Mouse (Mus musculus) liver, postnatal 0 days (tissue): ENCODE results near the gene Trim75. TPM values are rescaled to one million over a fixed set of nuclear protein-coding genes. Genes with fewer than 3 reads are reported as not detected.

Experiments used
- ATAC-seq: fragments of 200-750 bp; cut with Nextera tagmentation; 2 replicates; pipeline ENCODE4 v1.8.0; 2017; ENCODE audit warnings: mild to moderate bottlenecking, moderate library complexity
- DNase-seq: peaks from one replicate; pipeline ENCODE4 v3.0.0-alpha.2; 2016
- H3K27ac ChIP-seq: fragments of 300-500 bp; sonication (generic); 2 replicates; pipeline ENCODE4 v1.5.1; 2014; ENCODE audit warnings: antibody characterized with exemption, moderate library complexity, mild to moderate bottlenecking, low read depth
- H3K27me3 ChIP-seq: fragments of 300-500 bp; sonication (generic); 2 replicates; pipeline ENCODE4 v1.6.1; 2014; ENCODE audit warnings: low read length, control low read depth, mixed read lengths; ENCODE audit not compliant: insufficient read depth
- H3K36me3 ChIP-seq: fragments of 300-500 bp; sonication (generic); replicated peaks from 2 replicates; pipeline ENCODE4 v1.6.1; 2014; ENCODE audit warnings: mild to moderate bottlenecking, control low read depth, low read length, moderate library complexity, mixed read lengths; ENCODE audit not compliant: insufficient read depth
- H3K4me1 ChIP-seq: fragments of 300-500 bp; sonication (generic); 2 replicates; pipeline ENCODE4 v1.6.1; 2014; ENCODE audit warnings: antibody characterized with exemption, mild to moderate bottlenecking, control low read depth; ENCODE audit not compliant: insufficient read depth
- H3K4me2 ChIP-seq: fragments of 300-500 bp; sonication (generic); 2 replicates; pipeline ENCODE4 v1.6.1; 2014; ENCODE audit warnings: low read depth, mild to moderate bottlenecking, low read length, moderate library complexity, mixed read lengths
- H3K4me3 ChIP-seq: fragments of 300-500 bp; sonication (generic); 2 replicates; pipeline ENCODE4 v1.5.1; 2014; ENCODE audit warnings: low read depth, low read length
- H3K9ac ChIP-seq: fragments of 300-500 bp; sonication (generic); replicated peaks from 2 replicates; pipeline ENCODE4 v1.6.1; 2014; ENCODE audit warnings: mild to moderate bottlenecking, moderate library complexity
- H3K9me3 ChIP-seq: fragments of 300-500 bp; sonication (generic); 2 replicates; pipeline ENCODE4 v1.6.1; 2016; ENCODE audit warnings: mild to moderate bottlenecking, control low read depth, low read length, mixed read lengths
- CTCF ChIP-seq: sonication (generic); IDR thresholded peaks from 2 replicates; pipeline ENCODE4 v1.5.1; 2016; ENCODE audit warnings: antibody characterized with exemption, low read depth
- EP300 ChIP-seq: IDR thresholded peaks from 2 replicates; pipeline ENCODE4 v1.6.1; 2016; ENCODE audit warnings: antibody characterized with exemption, low read depth, mild to moderate bottlenecking
- whole genome bisulfite sequencing: fragments of 180-500 bp; shearing (Covaris S2); extraction: QIAGEN DNeasy Blood & Tissue Kit; methylation state at CpG from one replicate; pipeline ENCODE4 v1.1.7; 2014; ENCODE audit not compliant: insufficient replicate concordance; 5-methylcytosine and 5-hydroxymethylcytosine counted together
- polyA plus RNA-seq: library from polyadenylated mRNA; unstranded; fragments of >200 nt; fragmentation: Nextera tagmentation; extraction: Ambion mirVana; gene quantifications from 2 replicates; pipeline ENCODE4 v1.2.1, GENCODE M21; 2015

Gene Trim75
- polyA plus RNA-seq, 1 experiment from 2014 or later: not detected

DNA sequence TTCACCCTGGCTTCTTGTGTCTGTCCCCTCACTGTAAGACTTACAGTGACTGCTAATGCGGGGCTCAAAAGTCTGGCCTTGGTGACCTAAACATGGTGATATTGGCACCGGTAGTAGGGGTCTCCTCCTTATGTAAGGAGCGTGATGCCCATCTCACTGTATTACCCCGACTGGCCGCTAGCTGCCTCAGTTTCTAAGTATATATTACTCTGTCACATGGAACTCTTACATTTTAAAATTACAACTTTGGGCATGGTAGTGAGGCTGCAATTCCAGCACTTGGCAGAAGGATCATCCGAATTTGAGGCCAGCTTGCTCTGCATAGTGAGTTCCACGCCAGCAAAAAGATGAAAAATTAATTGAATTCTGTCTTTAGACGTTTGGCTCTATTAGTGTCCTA, 46.6 kb downstream of the Trim75 start:
- ATAC-seq (no peak), DNase-seq (no peak)
- Histone ChIP-seq H3K9me3 (no peaks in the 10 kb centered on the region), H3K4me3 (no peak overlapping the region), H3K27me3 (no peaks in the 10 kb centered on the region), H3K9ac (no peak overlapping the region), H3K4me1 (no peaks in the 10 kb centered on the region), H3K27ac (no peak overlapping the region), H3K36me3 (no peaks in the 10 kb centered on the region), H3K4me2 (no peak overlapping the region)
- TF ChIP-seq CTCF (no peak), EP300 (no peak)
- WGBS: 74% methylated on average over 8 of the region's 8 CpGs

DNA sequence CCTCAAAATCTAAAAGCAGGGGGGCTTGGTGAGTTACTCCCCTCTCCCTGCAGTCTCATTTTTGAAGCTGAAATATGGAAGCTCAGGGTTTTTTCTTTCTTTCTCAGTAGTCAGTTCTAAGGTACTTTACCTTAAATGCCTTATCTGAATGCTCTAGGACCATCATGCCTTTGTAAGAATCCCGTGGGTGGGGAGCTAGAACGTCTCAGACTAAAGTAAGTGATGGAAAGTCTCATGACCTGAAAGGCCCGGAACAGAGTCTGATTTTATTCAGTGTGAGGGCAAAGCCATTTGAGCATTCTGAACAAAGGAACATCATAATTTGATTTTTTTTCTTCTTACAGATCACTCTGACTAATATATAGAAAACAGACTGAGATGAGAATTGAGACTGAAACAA, 52.6 kb downstream of the Trim75 start:
- Histone ChIP-seq H3K27me3 (no peaks in the 10 kb centered on the region), H3K9me3 (no peaks in the 10 kb centered on the region), H3K9ac (no peak overlapping the region), H3K36me3 (no peaks in the 10 kb centered on the region), H3K4me3 (no peak overlapping the region), H3K4me2 (no peak overlapping the region), H3K4me1 (no peaks in the 10 kb centered on the region), H3K27ac (no peak overlapping the region)
- ATAC-seq: no peak
- 66% methylated on average over 3 of the region's 3 CpGs for WGBS
- DNase-seq: no peak
- TF ChIP-seq EP300 (no peak), CTCF (no peak)

Other genes with a start within 250 kb of the Trim75 start
- gene Klhl2, start 137.8 kb downstream of the Trim75 start, polyA plus RNA-seq: 6.2 and 6.7 TPM in 2 replicates
- 18.4 and 20.2 TPM in 2 replicates for gene Tmem192, start 40.6 kb downstream of the Trim75 start, polyA plus RNA-seq
- gene Trim61, start 30.7 kb upstream of the Trim75 start, polyA plus RNA-seq: not detected in 2 replicates
- not detected in 2 replicates for gene Trim60, start 30.8 kb upstream of the Trim75 start, polyA plus RNA-seq
- 0.46 and 0.50 TPM in 2 replicates for gene Apela, start 49.5 kb upstream of the Trim75 start, polyA plus RNA-seq
- gene Gm10663, start 87.2 kb upstream of the Trim75 start, polyA plus RNA-seq: not detected in 2 replicates
- 0.20 and 0.27 TPM in 2 replicates for gene BC030870, start 141.7 kb upstream of the Trim75 start, polyA plus RNA-seq